Mouse (Mus musculus): ENCODE results near the gene Cyb561d2. TPM values are rescaled to one million over a fixed set of nuclear protein-coding genes. Genes with fewer than 3 reads are reported as not detected.

Cyb561d2 gene
- 19.7 and 21.9 TPM in 2 replicates for polyA plus RNA-seq (2014; fragmentation: Nextera tagmentation; extraction: Ambion mirVana)

DNA sequence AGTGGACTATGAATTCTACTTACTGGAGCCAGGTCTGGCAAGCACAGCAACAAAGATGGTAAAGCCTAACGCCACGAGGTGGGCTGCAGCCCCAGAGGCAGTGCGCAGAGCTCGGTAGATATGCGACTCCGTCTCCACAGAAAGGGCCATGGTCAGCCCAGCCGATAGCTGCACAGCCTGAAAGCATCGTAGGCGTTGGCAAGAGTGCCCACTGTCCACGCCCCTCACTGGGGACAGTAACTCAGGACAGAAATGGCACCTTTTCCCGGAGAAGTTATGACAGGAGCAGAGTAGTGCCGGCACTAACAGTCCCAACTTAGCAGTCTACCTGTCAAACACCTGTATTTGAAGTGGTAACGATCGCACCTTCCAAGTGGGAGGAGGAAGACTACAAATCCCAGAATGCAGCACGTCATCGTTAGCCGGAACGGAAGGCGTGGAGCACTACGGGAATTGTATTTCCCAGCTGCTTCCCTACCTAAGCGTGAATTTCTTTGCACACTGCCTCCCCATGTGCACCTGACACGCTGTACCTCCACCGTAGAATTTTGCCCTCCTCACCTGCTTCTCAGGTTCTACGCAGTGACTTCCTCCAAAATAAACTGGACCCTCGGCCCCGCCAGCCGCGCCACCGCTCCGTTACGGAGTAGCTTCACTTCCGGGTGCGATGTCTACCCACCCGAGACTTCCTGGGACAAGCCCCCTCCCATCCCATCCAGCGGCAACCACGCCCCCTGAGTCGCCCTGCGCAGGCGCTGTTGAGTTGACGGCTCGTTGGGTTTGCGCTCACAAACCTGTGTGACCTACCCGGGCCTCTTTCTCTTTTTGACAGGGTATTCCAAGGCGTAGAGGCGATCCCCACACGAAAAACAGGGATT is at the start of gene Cyb561d2, which contains the start of gene Nprl2:
Gene Cyb561d2, minus strand, starts transcription at position 720 of the 878 bp plus-strand sequence.
Gene Nprl2, plus strand, starts transcription at position 753 of the 878 bp plus-strand sequence.
- peak; percentile 81 for ATAC-seq (ENCODE audit: insufficient read depth, low FRiP score, low TSS enrichment)
- peak within 1 kb of the TSS; percentile 52 for H3K4me3 ChIP-seq (ENCODE audit: low read depth, low read length)
- H3K27ac ChIP-seq (ENCODE audit: low read depth, low read length), result no peak within 1 kb of the TSS; the same call in 1 of the 2 replicates
- H3K4me1 ChIP-seq (ENCODE audit: control insufficient read depth, insufficient read depth, low read length), result peaks cover 19% of the 10 kb centered on the region
- no peaks in the 10 kb centered on the region for H3K27me3 ChIP-seq (ENCODE audit: control insufficient read depth, insufficient read depth, low read length)
- peak; percentile 96 for DNase-seq (ENCODE audit: low spot score)
- peak within 1 kb of the TSS; percentile 85 for H3K4me2 ChIP-seq (ENCODE audit: low read depth)
- WGBS, result under 1% methylated on average over 46 of the region's 46 CpGs
- peaks cover 16% of the 10 kb centered on the region for H3K36me3 ChIP-seq (ENCODE audit: control insufficient read depth, insufficient read depth, low read length)
- H3K9me3 ChIP-seq (ENCODE audit: control insufficient read depth, low read length), result no peaks in the 10 kb centered on the region
- peak within 1 kb of the TSS; percentile 65 for H3K9ac ChIP-seq (ENCODE audit: low read length)

DNA sequence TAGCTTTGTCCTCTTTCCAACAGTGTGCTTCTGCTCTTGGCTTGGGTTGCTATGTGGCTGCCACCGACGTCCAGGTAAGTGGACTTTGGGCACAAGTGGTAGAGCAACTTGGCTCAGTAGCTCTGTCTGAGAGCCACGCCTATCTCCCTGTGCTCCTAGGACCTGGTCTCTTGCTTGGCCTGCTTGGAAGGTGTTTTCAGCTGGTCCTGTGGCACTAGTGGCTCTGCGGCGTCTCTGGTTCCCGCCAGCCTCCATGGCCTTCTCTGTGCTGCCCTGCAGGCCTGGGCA is 48.7 kb upstream of the Cyb561d2 start:
- no peaks in the 10 kb centered on the region for H3K27me3 ChIP-seq (ENCODE audit: control insufficient read depth, insufficient read depth, low read length)
- no peak overlapping the region for H3K27ac ChIP-seq (ENCODE audit: low read depth, low read length)
- ATAC-seq (ENCODE audit: insufficient read depth, low FRiP score, low TSS enrichment) (no peak), DNase-seq (ENCODE audit: low spot score) (no peak)
- 94% methylated on average over 6 of the region's 6 CpGs for WGBS
- H3K4me2 ChIP-seq (ENCODE audit: low read depth), result no peak overlapping the region
- no peaks in the 10 kb centered on the region for H3K9me3 ChIP-seq (ENCODE audit: control insufficient read depth, low read length)
- no peak overlapping the region for H3K4me3 ChIP-seq (ENCODE audit: low read depth, low read length)
- no peak overlapping the region for H3K9ac ChIP-seq (ENCODE audit: low read length)
- peaks cover 14% of the 10 kb centered on the region for H3K36me3 ChIP-seq (ENCODE audit: control insufficient read depth, insufficient read depth, low read length)
- H3K4me1 ChIP-seq (ENCODE audit: control insufficient read depth, insufficient read depth, low read length), result peaks cover 6% of the 10 kb centered on the region

DNA sequence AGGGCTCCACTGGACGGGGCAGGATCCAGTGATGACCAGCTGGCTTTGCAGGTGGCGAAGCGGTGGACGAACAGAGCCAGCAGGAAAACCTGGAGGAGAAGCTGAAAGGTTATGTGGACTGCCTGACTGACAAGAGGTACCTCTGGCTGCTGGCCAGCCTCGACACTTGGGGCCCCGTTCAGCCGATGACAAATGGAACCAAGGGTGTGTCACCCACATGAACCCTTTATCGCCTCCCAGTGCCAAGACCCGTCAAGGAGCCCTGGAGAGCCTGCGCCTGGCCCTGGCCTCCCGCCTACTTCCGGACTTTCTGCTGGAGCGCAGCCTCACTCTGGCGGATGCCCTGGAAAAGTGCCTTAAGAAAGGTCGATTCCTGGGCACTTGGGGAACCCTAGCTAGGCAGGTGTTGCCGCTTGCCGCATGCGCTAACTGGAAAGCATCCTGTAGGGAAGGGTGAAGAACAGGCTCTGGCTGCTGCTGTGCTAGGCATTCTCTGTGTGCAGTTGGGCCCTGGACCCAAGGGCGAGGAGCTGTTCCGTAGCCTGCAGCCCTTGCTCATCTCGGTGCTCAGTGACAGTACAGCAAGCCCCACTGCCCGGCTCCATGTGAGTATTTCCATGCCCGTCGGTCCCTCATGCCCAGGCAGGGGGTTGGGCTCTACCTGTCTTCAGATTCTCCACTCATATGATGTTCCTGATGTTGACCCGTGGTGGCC is 48.2 kb upstream of the Cyb561d2 start:
- Histone ChIP-seq H3K9me3 (ENCODE audit: control insufficient read depth, low read length) (no peaks in the 10 kb centered on the region), H3K9ac (ENCODE audit: low read length) (no peak overlapping the region), H3K4me2 (ENCODE audit: low read depth) (no peak overlapping the region), H3K4me1 (ENCODE audit: control insufficient read depth, insufficient read depth, low read length) (peaks cover 6% of the 10 kb centered on the region), H3K27me3 (ENCODE audit: control insufficient read depth, insufficient read depth, low read length) (no peaks in the 10 kb centered on the region), H3K27ac (ENCODE audit: low read depth, low read length) (no peak overlapping the region), H3K36me3 (ENCODE audit: control insufficient read depth, insufficient read depth, low read length) (peaks cover 14% of the 10 kb centered on the region), H3K4me3 (ENCODE audit: low read depth, low read length) (no peak overlapping the region)
- no peak for DNase-seq (ENCODE audit: low spot score)
- WGBS, result 90% methylated on average over 25 of the region's 25 CpGs
- no peak for ATAC-seq (ENCODE audit: insufficient read depth, low FRiP score, low TSS enrichment)

DNA sequence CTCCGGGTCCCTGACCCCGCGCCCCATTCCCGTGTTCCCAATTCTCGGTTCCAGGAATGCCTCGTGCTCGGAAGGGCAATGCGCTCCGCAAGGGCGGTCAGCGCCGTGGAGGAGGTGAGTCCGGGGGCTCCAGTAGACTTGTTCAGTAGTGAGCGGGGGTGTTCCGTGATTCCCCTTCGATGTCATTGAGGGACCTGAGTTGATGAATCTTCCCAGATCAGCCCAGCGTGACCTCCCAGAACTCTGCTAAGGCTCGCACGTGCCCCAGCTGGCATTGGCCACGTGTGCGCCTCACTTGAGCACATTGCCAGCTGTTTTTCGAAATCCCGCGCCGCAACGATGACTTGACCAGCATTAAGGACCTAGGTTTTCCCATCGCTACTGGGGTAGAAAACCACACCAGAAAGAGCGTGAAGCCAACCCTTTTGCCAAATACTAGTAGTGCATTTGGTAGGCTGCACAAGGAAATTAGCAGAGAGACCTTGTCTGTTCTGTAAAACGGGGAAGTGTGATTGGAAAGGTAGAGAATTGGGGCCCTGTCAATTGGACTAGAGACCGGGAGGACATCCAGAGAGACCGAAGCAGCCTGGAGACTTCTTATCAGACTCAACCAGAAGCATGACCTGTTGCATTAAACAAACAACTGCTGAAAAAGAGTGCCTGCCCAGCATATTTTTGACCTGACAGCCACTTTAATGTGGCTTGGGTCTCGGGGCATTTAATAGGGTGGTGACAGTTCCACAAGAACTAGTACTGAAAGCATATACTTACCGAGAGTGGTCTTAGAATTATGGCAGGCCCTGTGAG is 46.0 kb upstream of the Cyb561d2 start:
- no peaks in the 10 kb centered on the region for H3K27me3 ChIP-seq (ENCODE audit: control insufficient read depth, insufficient read depth, low read length)
- WGBS, result 6% methylated on average over 33 of the region's 33 CpGs
- peaks cover 6% of the 10 kb centered on the region for H3K4me1 ChIP-seq (ENCODE audit: control insufficient read depth, insufficient read depth, low read length)
- H3K9ac ChIP-seq (ENCODE audit: low read length), result peak overlapping the region; percentile 57
- ATAC-seq (ENCODE audit: insufficient read depth, low FRiP score, low TSS enrichment) (peak; percentile 50), DNase-seq (ENCODE audit: low spot score) (no peak)
- peak overlapping the region; percentile 89 for H3K4me2 ChIP-seq (ENCODE audit: low read depth)
- H3K9me3 ChIP-seq (ENCODE audit: control insufficient read depth, low read length), result no peaks in the 10 kb centered on the region
- H3K36me3 ChIP-seq (ENCODE audit: control insufficient read depth, insufficient read depth, low read length), result peaks cover 12% of the 10 kb centered on the region
- peak overlapping the region; percentile 53; the same call in 1 of the 2 replicates for H3K27ac ChIP-seq (ENCODE audit: low read depth, low read length)
- peak overlapping the region; percentile 78 for H3K4me3 ChIP-seq (ENCODE audit: low read depth, low read length)

DNA sequence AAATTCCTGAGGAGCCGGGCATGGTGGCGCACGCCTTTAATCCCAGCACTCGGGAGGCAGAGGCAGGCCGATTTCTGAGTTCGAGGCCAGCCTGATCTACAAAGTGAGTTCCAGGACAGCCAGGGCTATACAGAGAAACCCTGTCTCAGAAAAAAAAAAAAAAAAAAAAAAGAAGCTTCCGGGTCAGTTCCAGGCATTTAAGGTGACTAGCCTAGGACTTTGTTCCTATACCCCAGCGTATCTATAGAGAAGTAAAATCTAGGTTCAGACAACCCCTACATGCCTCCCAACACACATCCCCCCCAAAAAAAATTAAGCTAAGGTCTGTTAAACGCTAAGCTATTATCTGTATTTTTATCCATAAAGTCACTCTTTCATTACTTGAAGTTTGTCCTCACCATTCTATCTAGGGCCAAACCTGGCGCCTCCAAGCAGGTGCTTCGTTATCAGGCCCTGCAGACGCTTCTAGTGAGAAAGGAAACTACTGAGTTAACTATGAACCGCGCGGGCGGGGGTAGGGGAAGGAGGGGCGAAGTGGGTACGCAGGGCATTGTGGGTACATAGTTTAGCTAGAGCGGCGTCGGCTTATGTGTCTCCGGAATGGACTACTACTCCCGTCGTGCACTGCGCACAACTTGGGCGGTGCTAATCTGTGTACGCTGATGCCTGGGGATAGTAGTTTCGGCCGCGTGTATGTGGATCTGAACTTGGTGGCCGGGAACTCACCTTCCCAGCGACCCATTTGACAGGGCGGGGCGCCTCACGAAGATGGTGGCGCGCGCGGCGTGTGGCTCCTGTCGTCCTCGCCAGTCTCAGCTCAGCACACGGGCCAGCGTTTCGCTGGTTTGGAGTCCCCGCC is 45.2 kb upstream of the Cyb561d2 start, which contains the start of gene Ifrd2:
Gene Ifrd2, plus strand, starts transcription at position 669 of the 859 bp plus-strand sequence.
- H3K4me2 ChIP-seq (ENCODE audit: low read depth), result peak within 1 kb of the TSS; percentile 89
- WGBS, result 13% methylated on average over 46 of the region's 46 CpGs
- H3K9me3 ChIP-seq (ENCODE audit: control insufficient read depth, low read length), result no peaks in the 10 kb centered on the region
- ATAC-seq (ENCODE audit: insufficient read depth, low FRiP score, low TSS enrichment) (peak; percentile 96), DNase-seq (ENCODE audit: low spot score) (peak; percentile 95)
- H3K36me3 ChIP-seq (ENCODE audit: control insufficient read depth, insufficient read depth, low read length), result peaks cover 8% of the 10 kb centered on the region
- peak within 1 kb of the TSS; percentile 78 for H3K4me3 ChIP-seq (ENCODE audit: low read depth, low read length)
- H3K27ac ChIP-seq (ENCODE audit: low read depth, low read length), result peak within 1 kb of the TSS; percentile 53; the same call in 1 of the 2 replicates
- H3K9ac ChIP-seq (ENCODE audit: low read length), result peak within 1 kb of the TSS; percentile 57
- H3K27me3 ChIP-seq (ENCODE audit: control insufficient read depth, insufficient read depth, low read length), result no peaks in the 10 kb centered on the region
- peaks cover 6% of the 10 kb centered on the region for H3K4me1 ChIP-seq (ENCODE audit: control insufficient read depth, insufficient read depth, low read length)

DNA sequence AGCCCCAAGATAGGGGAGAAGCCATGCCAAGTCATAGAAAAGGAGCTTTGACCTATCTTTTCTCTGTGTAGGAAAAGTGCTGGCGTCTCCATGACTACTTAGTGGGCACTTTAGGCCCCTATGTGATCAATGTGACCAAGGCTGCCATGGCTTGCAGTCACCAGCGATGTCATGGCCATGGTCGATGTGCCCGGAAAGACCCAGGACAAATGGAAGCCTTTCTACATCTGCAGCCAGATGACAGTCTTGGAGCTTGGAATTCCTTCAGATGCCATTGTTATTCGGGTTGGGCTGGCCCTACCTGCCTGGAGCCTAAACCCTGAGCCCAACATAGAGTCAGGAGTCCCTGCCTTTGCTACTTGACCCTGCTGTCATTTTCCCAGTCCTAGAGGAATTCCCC is 44.5 kb upstream of the Cyb561d2 start:
- no peak overlapping the region for H3K9ac ChIP-seq (ENCODE audit: low read length)
- no peak for DNase-seq (ENCODE audit: low spot score)
- H3K4me3 ChIP-seq (ENCODE audit: low read depth, low read length), result no peak overlapping the region
- peaks cover 4% of the 10 kb centered on the region for H3K36me3 ChIP-seq (ENCODE audit: control insufficient read depth, insufficient read depth, low read length)
- H3K4me1 ChIP-seq (ENCODE audit: control insufficient read depth, insufficient read depth, low read length), result peaks cover 6% of the 10 kb centered on the region
- WGBS, result 96% methylated on average over 5 of the region's 5 CpGs
- ATAC-seq (ENCODE audit: insufficient read depth, low FRiP score, low TSS enrichment), result no peak
- no peak overlapping the region for H3K27ac ChIP-seq (ENCODE audit: low read depth, low read length)
- H3K27me3 ChIP-seq (ENCODE audit: control insufficient read depth, insufficient read depth, low read length), result no peaks in the 10 kb centered on the region
- H3K4me2 ChIP-seq (ENCODE audit: low read depth), result no peak overlapping the region
- no peaks in the 10 kb centered on the region for H3K9me3 ChIP-seq (ENCODE audit: control insufficient read depth, low read length)

DNA sequence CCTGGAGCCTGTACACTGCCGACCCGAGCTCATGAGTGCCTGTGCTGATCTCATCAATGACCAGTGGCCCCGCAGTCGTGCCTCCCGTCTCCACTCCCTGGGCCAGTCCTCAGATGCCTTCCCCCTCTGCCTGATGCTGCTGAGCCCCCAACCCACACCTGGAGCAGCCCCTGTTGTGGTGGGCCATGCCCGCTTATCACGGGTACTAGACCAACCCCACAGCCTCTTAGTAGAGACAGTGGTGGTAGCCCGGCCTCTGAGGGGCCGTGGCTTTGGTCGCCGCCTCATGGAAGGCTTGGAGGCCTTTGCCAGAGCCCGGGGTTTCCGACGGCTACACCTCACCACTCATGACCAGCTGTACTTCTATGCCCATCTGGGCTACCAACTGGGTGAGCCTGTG is 41.2 kb upstream of the Cyb561d2 start:
- Histone ChIP-seq H3K36me3 (ENCODE audit: control insufficient read depth, insufficient read depth, low read length) (no peaks in the 10 kb centered on the region), H3K9ac (ENCODE audit: low read length) (no peak overlapping the region), H3K4me3 (ENCODE audit: low read depth, low read length) (no peak overlapping the region), H3K4me2 (ENCODE audit: low read depth) (no peak overlapping the region), H3K4me1 (ENCODE audit: control insufficient read depth, insufficient read depth, low read length) (peaks cover 11% of the 10 kb centered on the region), H3K27ac (ENCODE audit: low read depth, low read length) (no peak overlapping the region), H3K27me3 (ENCODE audit: control insufficient read depth, insufficient read depth, low read length) (no peaks in the 10 kb centered on the region), H3K9me3 (ENCODE audit: control insufficient read depth, low read length) (no peaks in the 10 kb centered on the region)
- ATAC-seq (ENCODE audit: insufficient read depth, low FRiP score, low TSS enrichment) (no peak), DNase-seq (ENCODE audit: low spot score) (no peak)
- WGBS, result 90% methylated on average over 14 of the region's 14 CpGs
